Mouse (Mus musculus): ENCODE data around the gene Rrp7a. TPM values are rescaled to one million over a fixed set of nuclear protein-coding genes. Genes with fewer than 3 reads are reported as not detected.

Gene Rrp7a
- polyA plus RNA-seq, 1 experiment from 2014 or later: 71.1 TPM

DNA sequence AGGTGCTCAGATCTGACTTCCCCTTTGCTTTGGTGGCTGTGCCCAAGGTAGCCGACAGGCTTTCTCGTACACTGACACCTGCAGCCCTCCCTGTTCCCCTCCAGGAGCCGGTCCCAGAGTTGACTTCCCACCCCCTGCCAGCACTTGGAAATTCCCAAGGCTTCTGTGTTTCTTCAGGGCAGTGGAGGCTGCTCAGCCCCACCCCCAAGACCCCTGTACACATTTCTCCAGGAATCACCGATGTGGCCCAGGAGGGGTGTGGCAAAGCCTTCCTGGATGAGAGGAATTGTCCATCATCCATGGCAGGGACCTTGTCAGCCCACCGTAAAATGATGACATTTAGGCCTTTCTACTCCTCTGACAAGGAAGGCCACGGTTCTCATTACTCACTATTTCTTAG, 11.3 kb downstream of the Rrp7a start:
- Histone ChIP-seq H3K9me3 (ENCODE audit: control insufficient read depth, low read length) (no peaks in the 10 kb centered on the region), H3K4me3 (ENCODE audit: low read depth, low read length) (no peak overlapping the region), H3K4me1 (replicated peaks; ENCODE audit: control insufficient read depth, insufficient read depth, low read length) (peaks cover 3% of the 10 kb centered on the region; the same call in 1 of the 2 replicates), H3K36me3 (ENCODE audit: control insufficient read depth, insufficient read depth, low read length) (peaks cover 9% of the 10 kb centered on the region; the same call in 1 of the 2 replicates), H3K9ac (ENCODE audit: low read depth, low read length) (no peak overlapping the region), H3K27me3 (replicated peaks; ENCODE audit: control insufficient read depth, insufficient read depth, low read length) (no peaks in the 10 kb centered on the region), H3K4me2 (no peak overlapping the region), H3K27ac (ENCODE audit: low read depth, low read length) (no peak overlapping the region)
- DNase-seq (ENCODE audit: low spot score) (no peak), ATAC-seq (replicated peaks; ENCODE audit: low FRiP score) (no peak)
- WGBS: 60% methylated on average over 6 of the region's 6 CpGs

DNA sequence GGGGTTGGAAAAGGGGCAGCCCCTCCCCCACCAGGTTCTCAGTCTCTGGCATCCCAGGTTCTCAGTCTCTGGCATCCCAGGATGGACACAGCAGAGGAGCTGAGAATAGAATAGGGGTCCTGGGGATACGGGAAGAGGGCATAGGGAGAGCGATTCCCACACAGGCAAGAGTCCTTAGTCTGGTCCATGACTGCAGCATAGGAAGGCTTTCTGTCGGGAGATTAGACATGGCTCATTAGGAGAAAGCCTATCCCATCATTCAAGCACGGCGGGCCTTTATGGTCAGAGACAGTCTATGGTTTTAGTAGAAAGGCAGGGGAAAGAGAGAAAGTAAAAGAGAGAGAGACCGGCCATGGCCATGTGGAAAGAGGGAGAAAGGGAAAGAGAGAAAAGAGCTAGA, 14.8 kb downstream of the Rrp7a start:
- ATAC-seq (replicated peaks; ENCODE audit: low FRiP score) (no peak), DNase-seq (ENCODE audit: low spot score) (no peak)
- no peaks in the 10 kb centered on the region for H3K9me3 ChIP-seq (ENCODE audit: control insufficient read depth, low read length)
- WGBS: 78% methylated on average over 6 of the region's 6 CpGs
- no peak overlapping the region for H3K4me2 ChIP-seq
- no peak overlapping the region for H3K9ac ChIP-seq (ENCODE audit: low read depth, low read length)
- H3K4me1 ChIP-seq (replicated peaks; ENCODE audit: control insufficient read depth, insufficient read depth, low read length): no peaks in the 10 kb centered on the region
- no peaks in the 10 kb centered on the region for H3K36me3 ChIP-seq (ENCODE audit: control insufficient read depth, insufficient read depth, low read length)
- H3K4me3 ChIP-seq (ENCODE audit: low read depth, low read length): no peak overlapping the region
- H3K27ac ChIP-seq (ENCODE audit: low read depth, low read length): no peak overlapping the region
- no peaks in the 10 kb centered on the region for H3K27me3 ChIP-seq (replicated peaks; ENCODE audit: control insufficient read depth, insufficient read depth, low read length)

DNA sequence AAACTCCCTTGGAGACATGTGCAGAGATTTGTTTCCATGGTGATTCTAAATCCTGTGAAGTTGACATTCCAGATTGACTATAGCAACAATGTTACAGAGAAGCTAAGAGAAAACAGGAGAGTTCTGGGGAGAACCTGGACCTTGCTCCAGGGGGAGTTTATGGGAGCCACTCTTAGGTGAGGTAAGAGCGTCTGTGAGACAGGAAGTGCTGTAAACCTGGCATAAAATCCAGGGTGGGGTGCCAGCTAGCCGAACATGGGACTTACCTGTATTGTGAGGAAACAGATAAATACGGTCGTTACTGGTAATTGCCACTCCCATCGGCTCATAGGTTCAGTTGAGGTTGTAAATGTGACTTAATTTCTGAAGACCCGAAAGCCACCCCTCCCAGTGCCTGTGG, 16.2 kb downstream of the Rrp7a start:
- Histone ChIP-seq H3K9ac (ENCODE audit: low read depth, low read length) (no peak overlapping the region), H3K9me3 (ENCODE audit: control insufficient read depth, low read length) (no peaks in the 10 kb centered on the region), H3K4me3 (ENCODE audit: low read depth, low read length) (no peak overlapping the region), H3K4me2 (no peak overlapping the region), H3K36me3 (ENCODE audit: control insufficient read depth, insufficient read depth, low read length) (no peaks in the 10 kb centered on the region), H3K27ac (ENCODE audit: low read depth, low read length) (no peak overlapping the region), H3K27me3 (replicated peaks; ENCODE audit: control insufficient read depth, insufficient read depth, low read length) (no peaks in the 10 kb centered on the region), H3K4me1 (replicated peaks; ENCODE audit: control insufficient read depth, insufficient read depth, low read length) (no peaks in the 10 kb centered on the region)
- 83% methylated on average over 6 of the region's 6 CpGs for WGBS
- DNase-seq (ENCODE audit: low spot score) (no peak), ATAC-seq (replicated peaks; ENCODE audit: low FRiP score) (no peak)

DNA sequence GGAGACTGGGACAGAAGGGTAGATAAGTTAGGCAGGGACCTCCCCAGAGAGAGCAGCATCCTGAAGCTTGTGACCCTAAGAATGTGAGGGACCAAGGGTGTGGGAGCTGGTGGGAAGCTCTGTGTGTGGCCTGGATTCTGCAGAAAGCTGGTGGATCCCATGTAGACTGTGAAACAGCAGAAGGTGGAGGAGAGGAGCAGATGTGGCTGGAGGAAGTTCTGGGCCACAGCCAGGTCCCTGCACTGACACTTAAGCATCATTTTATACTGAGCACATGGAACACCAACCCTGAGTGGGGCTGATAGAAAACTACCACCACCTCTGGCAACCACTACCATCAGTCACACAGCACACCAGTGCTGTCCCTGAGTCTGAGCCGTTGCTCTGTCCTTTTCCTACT, 19.5 kb downstream of the Rrp7a start:
- ATAC-seq (replicated peaks; ENCODE audit: low FRiP score): no peak

DNA sequence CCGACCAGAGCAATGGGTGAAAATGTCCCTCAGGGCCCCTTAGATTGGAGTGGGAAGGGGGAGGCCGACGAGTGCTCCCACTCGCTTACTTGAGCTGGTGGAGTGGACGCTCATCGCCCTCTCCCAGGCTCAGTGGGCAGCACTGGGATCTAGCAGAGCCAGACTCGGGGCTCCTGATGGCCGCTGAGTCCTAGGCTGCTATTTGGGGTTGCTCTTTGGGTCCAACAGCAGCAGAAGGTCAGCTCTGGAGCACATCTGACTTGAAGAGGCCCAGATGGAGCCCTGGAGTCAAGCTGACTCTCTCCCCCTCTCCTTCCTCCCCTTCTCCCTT, 22.3 kb downstream of the Rrp7a start:
- peak overlapping the region; percentile 68 for H3K4me3 ChIP-seq (ENCODE audit: low read depth, low read length)
- no peaks in the 10 kb centered on the region for H3K36me3 ChIP-seq (ENCODE audit: control insufficient read depth, insufficient read depth, low read length)
- H3K9me3 ChIP-seq (ENCODE audit: control insufficient read depth, low read length): no peaks in the 10 kb centered on the region
- peaks cover 15% of the 10 kb centered on the region for H3K27me3 ChIP-seq (replicated peaks; ENCODE audit: control insufficient read depth, insufficient read depth, low read length)
- H3K27ac ChIP-seq (ENCODE audit: low read depth, low read length): no peak overlapping the region
- peaks cover 4% of the 10 kb centered on the region; the same call in 1 of the 2 replicates for H3K4me1 ChIP-seq (replicated peaks; ENCODE audit: control insufficient read depth, insufficient read depth, low read length)
- ATAC-seq (replicated peaks; ENCODE audit: low FRiP score) (no peak), DNase-seq (ENCODE audit: low spot score) (no peak)
- peak overlapping the region; percentile 95 for H3K4me2 ChIP-seq
- WGBS: 4% methylated on average over 8 of the region's 8 CpGs
- peak overlapping the region; percentile 82 for H3K9ac ChIP-seq (ENCODE audit: low read depth, low read length)

More for the DNA sequence above, 19.5 kb downstream of the Rrp7a start:
- WGBS: 75% methylated on average over 1 of the region's 1 CpGs
- H3K4me2 ChIP-seq: no peak overlapping the region
- H3K4me1 ChIP-seq (replicated peaks; ENCODE audit: control insufficient read depth, insufficient read depth, low read length): peaks cover 4% of the 10 kb centered on the region; the same call in 1 of the 2 replicates
- H3K4me3 ChIP-seq (ENCODE audit: low read depth, low read length): no peak overlapping the region
- no peak overlapping the region for H3K27ac ChIP-seq (ENCODE audit: low read depth, low read length)
- no peaks in the 10 kb centered on the region for H3K9me3 ChIP-seq (ENCODE audit: control insufficient read depth, low read length)
- no peak for DNase-seq (ENCODE audit: low spot score)
- no peak overlapping the region for H3K9ac ChIP-seq (ENCODE audit: low read depth, low read length)
- H3K36me3 ChIP-seq (ENCODE audit: control insufficient read depth, insufficient read depth, low read length): no peaks in the 10 kb centered on the region
- peaks cover 10% of the 10 kb centered on the region for H3K27me3 ChIP-seq (replicated peaks; ENCODE audit: control insufficient read depth, insufficient read depth, low read length)

DNA sequence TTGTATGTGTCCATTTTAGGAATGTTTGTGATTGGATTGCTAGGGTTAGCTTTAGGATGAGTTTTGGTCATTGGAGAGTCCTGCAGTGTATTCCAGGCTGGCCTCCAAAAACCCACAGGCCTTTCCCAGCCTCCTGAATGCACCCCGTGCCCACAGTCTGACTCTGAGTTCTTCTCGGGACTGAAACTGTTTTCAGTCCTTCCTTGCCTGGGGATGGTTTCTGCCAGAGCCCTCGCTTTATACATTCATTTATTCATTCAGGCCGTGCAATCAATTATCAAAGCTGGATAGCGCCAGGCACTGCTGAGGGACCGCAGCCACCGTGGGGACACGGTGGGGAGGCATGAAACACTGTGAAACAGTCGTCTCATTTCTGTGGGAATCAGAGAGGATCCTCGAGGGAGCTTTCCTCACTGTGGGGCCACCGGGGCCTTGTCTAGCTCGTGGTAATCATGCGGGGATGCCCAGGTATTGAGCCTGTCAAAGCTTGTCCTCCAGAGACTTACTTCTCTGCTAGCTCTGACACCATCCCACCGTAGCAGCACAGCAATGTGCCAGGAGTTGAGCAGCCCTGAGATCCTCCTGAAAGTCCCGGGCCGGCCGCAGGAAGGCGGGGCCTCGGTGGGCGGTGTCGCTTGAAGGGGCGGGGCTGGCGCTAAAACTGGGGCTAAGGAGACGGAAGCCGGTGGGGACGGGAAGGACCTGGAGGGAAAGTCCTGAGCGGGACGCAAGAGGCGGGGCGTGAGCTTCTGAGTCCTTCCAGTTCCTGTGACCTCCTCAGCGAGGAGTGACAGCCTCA, 22.9 kb downstream of the Rrp7a start:
- peak overlapping the region; percentile 68 for H3K4me3 ChIP-seq (ENCODE audit: low read depth, low read length)
- H3K27me3 ChIP-seq (replicated peaks; ENCODE audit: control insufficient read depth, insufficient read depth, low read length): peaks cover 15% of the 10 kb centered on the region
- 4% methylated on average over 31 of the region's 31 CpGs for WGBS
- no peak overlapping the region for H3K27ac ChIP-seq (ENCODE audit: low read depth, low read length)
- peaks cover 4% of the 10 kb centered on the region; the same call in 1 of the 2 replicates for H3K4me1 ChIP-seq (replicated peaks; ENCODE audit: control insufficient read depth, insufficient read depth, low read length)
- peak; percentile 89 for DNase-seq (ENCODE audit: low spot score)
- H3K9ac ChIP-seq (ENCODE audit: low read depth, low read length): peak overlapping the region; percentile 82
- no peaks in the 10 kb centered on the region for H3K9me3 ChIP-seq (ENCODE audit: control insufficient read depth, low read length)
- peak; percentile 94 for ATAC-seq (replicated peaks; ENCODE audit: low FRiP score)
- H3K4me2 ChIP-seq: peak overlapping the region; percentile 95
- H3K36me3 ChIP-seq (ENCODE audit: control insufficient read depth, insufficient read depth, low read length): no peaks in the 10 kb centered on the region

DNA sequence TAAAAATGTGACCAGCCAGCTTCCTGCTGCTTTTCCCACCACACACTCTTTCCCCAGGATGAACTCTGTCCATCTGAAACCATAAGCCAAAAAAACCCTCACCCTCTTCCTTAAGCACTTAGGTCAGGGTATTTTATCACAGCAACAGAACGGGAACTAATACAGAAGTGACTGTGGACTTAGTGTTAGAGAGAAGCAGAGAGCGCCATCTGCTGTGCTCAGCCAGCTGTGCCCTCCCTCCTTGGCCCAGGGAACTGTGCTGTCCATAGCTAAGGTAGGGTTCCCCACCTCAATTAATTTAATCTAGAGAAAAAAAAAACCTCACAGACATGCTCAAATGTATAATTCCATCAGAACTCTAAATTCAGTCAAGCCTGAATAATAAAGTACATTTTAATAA, 26.7 kb downstream of the Rrp7a start:
- ATAC-seq (replicated peaks; ENCODE audit: low FRiP score) (no peak), DNase-seq (ENCODE audit: low spot score) (no peak)
- Histone ChIP-seq H3K36me3 (ENCODE audit: control insufficient read depth, insufficient read depth, low read length) (no peaks in the 10 kb centered on the region), H3K4me2 (no peak overlapping the region), H3K27ac (ENCODE audit: low read depth, low read length) (no peak overlapping the region), H3K4me1 (replicated peaks; ENCODE audit: control insufficient read depth, insufficient read depth, low read length) (peaks cover 4% of the 10 kb centered on the region; the same call in 1 of the 2 replicates), H3K9ac (ENCODE audit: low read depth, low read length) (no peak overlapping the region), H3K9me3 (ENCODE audit: control insufficient read depth, low read length) (no peaks in the 10 kb centered on the region), H3K4me3 (ENCODE audit: low read depth, low read length) (no peak overlapping the region), H3K27me3 (replicated peaks; ENCODE audit: control insufficient read depth, insufficient read depth, low read length) (peaks cover 15% of the 10 kb centered on the region)
- WGBS: 31% methylated on average over 2 of the region's 2 CpGs

DNA sequence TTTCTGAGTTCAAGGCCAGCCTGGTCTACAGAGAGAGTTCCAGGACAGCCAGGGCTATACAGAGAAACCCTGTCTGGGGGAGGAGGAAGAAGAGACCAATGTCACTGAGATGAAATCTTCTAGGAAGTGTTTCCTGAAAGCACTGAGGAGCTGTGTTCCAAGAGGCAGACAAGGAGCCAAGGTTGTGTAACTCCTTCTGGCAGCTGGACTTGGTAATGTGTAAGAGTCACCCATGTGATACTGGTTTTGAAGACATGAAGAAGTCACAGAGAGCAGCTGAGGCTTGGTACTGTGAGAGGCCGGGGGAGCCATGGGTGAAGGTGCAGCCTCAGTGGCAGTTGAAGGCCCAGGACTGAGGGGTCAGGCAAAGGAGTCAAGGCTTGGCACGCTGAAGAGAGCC, 28.9 kb downstream of the Rrp7a start:
- ATAC-seq (replicated peaks; ENCODE audit: low FRiP score) (no peak), DNase-seq (ENCODE audit: low spot score) (no peak)
- Histone ChIP-seq H3K9me3 (ENCODE audit: control insufficient read depth, low read length) (no peaks in the 10 kb centered on the region), H3K36me3 (ENCODE audit: control insufficient read depth, insufficient read depth, low read length) (no peaks in the 10 kb centered on the region), H3K27me3 (replicated peaks; ENCODE audit: control insufficient read depth, insufficient read depth, low read length) (peaks cover 19% of the 10 kb centered on the region), H3K9ac (ENCODE audit: low read depth, low read length) (no peak overlapping the region), H3K4me2 (no peak overlapping the region), H3K4me3 (ENCODE audit: low read depth, low read length) (no peak overlapping the region), H3K4me1 (replicated peaks; ENCODE audit: control insufficient read depth, insufficient read depth, low read length) (0 out of 2 replicates have a peak, but pooled peaks cover 2% of the 10 kb centered on the region), H3K27ac (ENCODE audit: low read depth, low read length) (no peak overlapping the region)
- WGBS: 74% methylated on average over 2 of the region's 2 CpGs

DNA sequence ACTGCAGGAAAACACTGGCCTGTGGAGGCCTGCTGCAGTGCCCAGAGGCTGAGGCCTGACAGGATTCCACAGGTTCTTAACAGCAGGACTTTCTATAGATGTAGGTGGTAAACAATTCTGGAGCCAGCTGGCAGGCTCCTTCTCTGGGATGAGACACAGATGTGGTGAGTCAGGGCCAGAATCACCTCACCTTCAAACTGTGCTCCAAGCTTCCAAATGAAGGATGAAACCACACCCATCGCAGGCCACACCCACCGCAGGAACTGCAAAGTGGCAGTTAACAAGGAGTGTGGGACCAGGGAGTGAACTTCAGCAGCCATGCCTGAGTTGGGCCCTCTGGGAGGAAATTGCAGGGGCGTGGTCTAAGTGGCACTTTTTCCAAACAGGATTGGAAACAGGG, 31.7 kb downstream of the Rrp7a start:
- Histone ChIP-seq H3K4me2 (no peak overlapping the region), H3K4me3 (ENCODE audit: low read depth, low read length) (no peak overlapping the region), H3K9ac (ENCODE audit: low read depth, low read length) (no peak overlapping the region), H3K27me3 (replicated peaks; ENCODE audit: control insufficient read depth, insufficient read depth, low read length) (peaks cover 10% of the 10 kb centered on the region), H3K9me3 (ENCODE audit: control insufficient read depth, low read length) (no peaks in the 10 kb centered on the region), H3K4me1 (replicated peaks; ENCODE audit: control insufficient read depth, insufficient read depth, low read length) (0 out of 2 replicates have a peak, but pooled peaks cover 4% of the 10 kb centered on the region), H3K27ac (ENCODE audit: low read depth, low read length) (no peak overlapping the region), H3K36me3 (ENCODE audit: control insufficient read depth, insufficient read depth, low read length) (no peaks in the 10 kb centered on the region)
- no peak for DNase-seq (ENCODE audit: low spot score)
- WGBS: 32% methylated on average over 3 of the region's 3 CpGs
- no peak for ATAC-seq (replicated peaks; ENCODE audit: low FRiP score)

Data from liver, embryonic 11.5 days (tissue).